Mouse (Mus musculus) Muller cell, postnatal 12 days (primary cell): ENCODE measurements around the gene Rpap2.
A peak's percentile ranks its signal among the peaks of the same experiment; 100 is the strongest.

Source experiments
- DNase-seq: peaks from one replicate; pipeline ENCODE4 v3.0.0-alpha.2; 2015; ENCODE audit errors: inconsistent ontology term

Rpap2 gene

GRCm38 (mm10) chr5:107597301-107598077 is at the start of gene Rpap2, which contains the start of gene Glmn:
TSS of gene Rpap2 (plus strand) at chr5:107597373.
TSS of gene Glmn (minus strand) at chr5:107597888.
- peak; percentile 91 for DNase-seq

GRCm38 (mm10) chr5:107547955-107548354 is 49.2 kb upstream of the Rpap2 start:
- DNase-seq, result no peak

DNA sequence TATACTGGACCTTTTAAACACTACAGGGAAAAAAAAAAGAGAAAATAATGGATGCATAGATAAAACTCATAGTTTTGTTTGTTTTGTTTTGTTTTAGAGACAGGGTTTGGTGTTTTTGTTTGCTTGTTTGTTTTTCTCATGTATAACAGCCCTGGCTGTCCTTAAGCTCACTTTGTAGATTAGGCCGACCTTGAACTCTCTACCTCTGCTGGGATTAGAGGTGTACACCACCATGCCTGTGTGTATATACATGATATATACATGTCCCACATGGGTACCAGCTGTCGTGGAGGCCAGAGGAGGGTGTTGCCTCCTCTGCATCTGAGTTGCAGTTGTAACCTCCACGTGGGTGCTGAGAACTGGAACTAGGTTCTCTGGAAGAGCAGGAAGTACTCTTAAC is 48.7 kb upstream of the Rpap2 start:
- no peak for DNase-seq

DNA sequence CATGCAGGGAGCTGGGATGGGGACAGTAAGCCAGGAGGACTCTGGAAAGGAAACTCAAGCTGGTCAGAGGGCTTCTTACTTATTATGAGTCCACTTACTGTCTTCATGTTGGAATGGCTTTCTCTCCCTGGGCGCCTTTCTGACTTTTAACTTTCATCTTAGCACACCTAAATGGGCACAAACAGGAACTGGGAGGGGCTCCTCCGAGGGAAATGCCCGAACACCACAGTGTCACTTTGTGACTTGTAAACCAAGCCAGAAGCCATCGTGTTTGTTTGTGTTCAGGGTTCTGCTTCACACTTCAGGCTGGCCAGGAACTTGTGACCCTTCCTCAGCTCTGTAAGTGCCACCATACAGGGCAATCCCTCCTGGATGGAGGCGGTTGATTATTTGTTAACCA is 42.8 kb upstream of the Rpap2 start:
- no peak for DNase-seq

- no peak for DNase-seq
These were observed 40.2 kb upstream of the Rpap2 start for GRCm38 (mm10) chr5:107556969-107557368.

GRCm38 (mm10) chr5:107569148-107569547 is 28.0 kb upstream of the Rpap2 start:
- no peak for DNase-seq

GRCm38 (mm10) chr5:107598380-107598779 is 1.2 kb downstream of the Rpap2 start:
- peak; percentile 3 for DNase-seq

DNA sequence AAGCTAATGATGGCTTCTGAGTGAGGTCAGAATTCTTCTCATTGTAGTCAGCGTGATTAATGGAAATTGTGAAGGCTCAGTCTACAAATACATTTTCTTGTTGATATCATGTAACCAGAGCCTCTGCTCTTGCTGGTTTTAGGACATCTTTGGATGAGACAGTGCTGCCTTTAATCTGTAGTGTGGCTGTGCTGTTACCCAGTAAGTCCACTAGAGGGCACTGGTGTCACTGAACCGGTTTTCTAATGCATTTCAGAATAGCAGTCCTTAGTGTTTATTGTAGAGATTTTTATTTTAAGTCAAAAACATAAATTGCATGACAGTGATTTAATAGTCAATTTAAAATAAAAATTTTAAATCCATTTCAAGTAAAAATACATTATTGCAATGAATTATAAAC is 14.1 kb downstream of the Rpap2 start:
- DNase-seq, result peak; percentile 27

DNA sequence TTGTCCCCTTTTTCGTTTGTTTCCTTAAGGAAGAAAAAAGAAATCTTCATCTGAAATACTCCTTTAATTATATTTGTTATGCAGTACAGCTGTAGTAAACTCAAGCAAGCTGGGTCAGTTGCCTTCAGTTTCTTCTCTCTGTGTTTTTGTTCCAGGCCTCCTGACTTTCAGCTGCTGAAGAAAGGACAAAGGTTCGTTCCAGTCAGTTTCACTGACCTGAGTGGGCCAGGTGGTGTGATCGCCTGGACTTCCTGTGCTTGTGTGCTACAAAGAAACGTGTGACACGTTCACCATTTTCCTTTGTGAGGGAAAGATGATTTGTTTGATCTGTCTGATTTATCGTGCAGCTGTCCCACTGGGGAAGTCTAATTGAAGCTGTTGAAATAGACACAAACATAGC is 20.8 kb downstream of the Rpap2 start:
- no peak for DNase-seq

DNA sequence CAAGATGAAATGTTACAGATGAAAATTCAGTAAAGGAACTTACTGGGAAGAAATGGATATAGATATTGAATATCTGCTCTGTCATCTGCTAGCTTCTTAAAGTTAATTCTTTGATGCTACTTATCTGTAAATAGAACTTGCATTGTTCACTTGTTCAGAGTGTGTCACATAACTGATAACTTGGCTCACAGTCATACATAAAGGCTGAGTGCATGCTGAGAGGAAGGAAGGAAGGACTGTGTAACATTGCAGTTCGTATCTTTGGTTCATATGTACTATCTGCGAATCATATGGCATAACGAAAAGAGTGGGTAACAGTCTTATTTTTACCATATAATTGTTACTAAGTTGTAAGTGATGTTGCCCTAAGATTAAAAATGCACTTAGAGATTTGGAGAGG is 24.2 kb downstream of the Rpap2 start:
- no peak for DNase-seq

GRCm38 (mm10) chr5:107633651-107634050 is 36.5 kb downstream of the Rpap2 start:
- DNase-seq, result peak; percentile 1

GRCm38 (mm10) chr5:107637106-107637505 is 39.9 kb downstream of the Rpap2 start:
- no peak for DNase-seq

DNA sequence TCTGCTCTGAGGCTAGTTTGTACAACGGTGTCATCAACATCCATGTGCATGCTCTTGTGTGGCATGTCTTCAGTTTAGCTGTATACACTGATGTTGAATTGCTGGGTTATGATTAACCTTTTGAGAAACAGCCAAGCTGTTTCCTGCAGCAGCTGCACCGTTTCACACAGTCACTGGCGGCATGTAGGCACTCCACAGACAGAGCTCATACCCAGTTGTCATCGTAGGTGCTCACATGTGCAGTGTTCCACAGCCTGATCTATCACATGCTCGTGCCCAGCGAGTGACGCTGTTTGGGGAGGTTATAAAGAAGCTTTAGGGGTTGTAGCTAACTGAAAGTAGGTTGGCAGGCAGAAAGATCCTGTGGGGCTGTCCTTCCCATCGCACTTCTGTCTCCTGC is 41.2 kb downstream of the Rpap2 start:
- DNase-seq, result no peak

DNA sequence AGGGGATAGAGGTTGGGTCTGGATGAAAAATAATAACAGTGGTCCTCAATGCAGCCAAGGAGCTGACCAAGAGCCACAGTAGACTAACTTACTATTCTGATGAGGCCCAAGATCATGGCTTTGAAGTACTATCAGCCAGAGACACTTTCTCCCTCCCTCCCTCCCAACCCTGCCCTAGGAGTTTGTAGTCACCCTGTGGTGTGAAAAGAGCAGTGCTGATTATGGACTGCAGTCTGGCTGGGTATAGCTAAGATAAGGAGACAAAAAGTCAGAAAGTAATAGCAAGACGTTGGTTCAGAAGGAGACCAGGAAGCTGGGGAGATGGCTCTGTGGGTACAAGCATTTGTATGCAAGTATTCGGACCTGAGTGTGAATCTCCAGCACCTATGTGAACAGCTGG is 47.4 kb downstream of the Rpap2 start:
- DNase-seq, result no peak

DNA sequence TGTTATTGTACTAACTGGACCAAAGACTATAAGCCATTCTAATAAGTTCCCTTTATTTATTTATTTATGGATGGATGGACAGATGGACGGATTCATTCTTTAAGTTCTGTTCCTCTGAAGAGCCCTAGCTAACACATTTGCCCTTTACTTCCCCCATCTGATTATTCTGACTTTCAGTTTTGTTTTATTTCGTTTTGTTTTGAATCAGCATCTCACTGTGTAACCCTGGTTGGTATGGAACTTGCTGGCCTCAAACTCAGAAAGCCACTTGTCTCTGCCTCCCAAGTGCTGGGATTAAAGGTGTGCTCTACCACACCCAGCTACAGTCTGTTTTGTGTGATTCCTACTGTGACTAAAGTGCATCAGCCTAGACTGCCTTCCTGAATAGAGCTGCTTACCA is 48.8 kb downstream of the Rpap2 start:
- no peak for DNase-seq

- DNase-seq, result no peak
These were observed 50.4 kb downstream of the Rpap2 start for GRCm38 (mm10) chr5:107647580-107647979.

GRCm38 (mm10) chr5:107648552-107649125 is 51.5 kb downstream of the Rpap2 start:
- DNase-seq, result no peak

DNA sequence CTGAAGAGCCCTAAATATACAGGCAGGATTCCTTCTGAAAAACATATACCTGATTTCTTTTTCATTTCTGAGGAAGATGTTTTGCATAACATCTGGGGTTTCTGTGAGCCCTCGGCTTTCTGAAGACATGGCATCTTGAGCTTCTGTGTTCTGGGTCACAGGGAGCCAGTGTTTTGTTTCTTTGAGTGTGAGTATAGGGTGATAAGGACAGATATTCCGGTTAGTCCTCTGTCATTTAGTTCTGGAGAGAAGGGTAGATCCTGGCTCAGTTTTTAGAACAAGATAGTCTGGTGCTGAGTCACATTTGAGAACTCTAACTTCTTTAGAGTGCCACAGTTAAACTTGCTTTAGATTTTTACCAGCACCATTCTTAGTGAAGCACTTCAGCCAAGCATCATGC is 52.5 kb downstream of the Rpap2 start:
- no peak for DNase-seq

GRCm38 (mm10) chr5:107650427-107650826 is 53.3 kb downstream of the Rpap2 start:
- no peak for DNase-seq

- DNase-seq, result no peak
These were observed 55.0 kb downstream of the Rpap2 start for GRCm38 (mm10) chr5:107652055-107652660.

DNA sequence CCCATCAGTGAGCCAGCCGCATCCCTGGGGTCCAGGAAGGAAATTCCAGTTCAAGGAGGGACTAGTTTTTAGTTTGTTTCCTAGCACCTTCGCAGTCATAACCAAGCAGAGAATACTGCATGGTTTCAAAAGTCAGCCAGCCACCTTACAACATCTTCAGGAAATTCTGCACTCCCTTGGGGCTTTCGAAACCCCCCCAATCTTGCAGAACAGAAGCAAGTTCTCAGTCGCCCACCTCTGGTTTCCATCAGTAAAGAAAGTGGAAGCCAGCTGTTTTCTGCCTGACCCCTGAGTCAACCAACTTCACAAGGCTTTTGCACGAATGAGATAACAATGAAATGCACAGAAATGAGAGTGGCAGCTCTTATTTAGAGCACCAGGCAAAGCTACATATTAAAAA is 81.2 kb downstream of the Rpap2 start:
- DNase-seq, result no peak

GRCm38 (mm10) chr5:107681300-107681699 is 84.1 kb downstream of the Rpap2 start:
- DNase-seq, result no peak

DNA sequence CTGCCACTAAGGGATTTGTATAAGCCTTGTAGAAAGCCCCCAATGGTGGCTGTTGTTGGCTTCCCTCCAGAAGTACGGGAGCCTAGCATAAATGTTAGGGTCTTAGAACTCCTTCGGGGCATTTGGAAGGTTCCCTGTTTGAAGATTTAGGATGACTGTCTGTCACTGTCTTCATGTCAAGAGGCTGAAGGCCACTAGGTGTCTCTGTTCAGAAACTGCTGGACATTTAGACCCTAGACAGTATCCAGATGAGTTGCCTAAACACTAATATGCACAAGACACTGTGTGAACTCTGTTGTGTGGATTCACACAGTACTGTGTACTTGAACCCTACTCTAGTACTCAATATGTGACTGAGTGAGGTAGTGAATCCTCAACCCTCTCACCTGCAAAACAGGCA is 87.2 kb downstream of the Rpap2 start:
- no peak for DNase-seq
